Mouse (Mus musculus) layer of hippocampus, postnatal 36 days (tissue): ENCODE data around the gene Scamp1. TPM values are rescaled to one million over a fixed set of nuclear protein-coding genes. Genes with fewer than 3 reads are reported as not detected.

Experiments
- DNase-seq, 2 experiments: peaks; one replicate each; pipeline ENCODE4 v3.0.0; 2022
- total RNA-seq, 2 experiments: library from RNA; stranded (reverse); gene quantifications; 2 replicates each; pipeline ENCODE4 v1.2.3; 2021

Gene Scamp1
- total RNA-seq, 2 experiments from 2014 or later, result 170 to 173 TPM

DNA sequence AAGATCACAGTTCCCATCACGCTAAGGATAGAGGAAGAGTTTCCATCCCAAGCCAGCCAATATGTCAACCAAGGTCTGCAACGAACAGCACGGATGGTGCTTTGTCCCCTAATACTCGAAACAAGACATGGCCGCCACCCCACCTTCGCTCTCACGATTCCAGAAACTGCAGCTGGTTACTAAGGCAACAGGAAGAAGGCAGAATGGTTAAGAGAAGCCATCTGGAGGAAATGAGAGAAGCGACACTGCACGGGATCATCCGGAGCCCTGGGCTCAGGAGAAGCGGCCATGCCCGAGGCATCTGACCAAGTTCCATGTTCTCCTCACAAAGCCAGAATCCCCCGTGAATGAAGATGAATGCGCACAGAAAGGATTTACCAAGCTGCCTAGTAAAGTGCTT, 62.0 kb downstream of the Scamp1 start:
- no peak for DNase-seq

DNA sequence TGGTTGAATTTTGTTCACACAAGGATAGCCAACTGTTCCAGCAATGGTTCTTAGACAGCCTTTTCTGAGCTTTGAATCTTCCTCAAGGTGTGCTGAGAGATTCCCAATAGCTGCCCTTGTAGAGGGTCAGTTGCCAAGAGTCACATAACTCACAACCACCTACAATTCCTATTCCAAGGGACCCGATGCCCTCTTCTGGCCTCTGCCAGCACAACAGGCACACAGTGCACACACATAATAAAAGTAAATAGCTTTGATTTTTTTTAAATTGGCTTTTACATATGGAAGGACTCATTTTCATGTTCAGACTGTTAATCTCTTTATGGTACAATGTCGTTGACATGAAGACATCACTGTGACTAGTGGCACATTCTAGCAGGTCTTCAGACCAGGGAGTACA, 72.9 kb downstream of the Scamp1 start:
- no peak for DNase-seq

DNA sequence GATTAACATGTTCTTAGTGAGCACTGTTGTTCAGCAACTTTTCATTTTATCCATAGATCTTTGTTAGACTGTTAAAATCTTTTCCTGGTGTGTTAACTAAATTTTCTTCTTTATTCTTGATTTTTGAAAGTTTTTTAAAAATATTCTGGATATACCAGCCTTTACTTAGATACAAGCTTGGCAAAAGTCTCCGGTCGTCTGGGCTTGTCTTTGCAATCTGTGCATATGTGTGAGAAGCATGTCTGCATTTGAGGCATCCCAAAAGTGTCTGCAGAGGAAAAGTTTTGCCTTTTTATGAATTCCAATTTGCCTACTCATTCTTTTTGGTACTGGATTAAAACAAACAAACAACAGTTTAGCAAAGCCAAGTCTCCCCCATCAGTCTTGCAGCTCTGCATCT, 73.5 kb downstream of the Scamp1 start:
- no peak for DNase-seq

DNA sequence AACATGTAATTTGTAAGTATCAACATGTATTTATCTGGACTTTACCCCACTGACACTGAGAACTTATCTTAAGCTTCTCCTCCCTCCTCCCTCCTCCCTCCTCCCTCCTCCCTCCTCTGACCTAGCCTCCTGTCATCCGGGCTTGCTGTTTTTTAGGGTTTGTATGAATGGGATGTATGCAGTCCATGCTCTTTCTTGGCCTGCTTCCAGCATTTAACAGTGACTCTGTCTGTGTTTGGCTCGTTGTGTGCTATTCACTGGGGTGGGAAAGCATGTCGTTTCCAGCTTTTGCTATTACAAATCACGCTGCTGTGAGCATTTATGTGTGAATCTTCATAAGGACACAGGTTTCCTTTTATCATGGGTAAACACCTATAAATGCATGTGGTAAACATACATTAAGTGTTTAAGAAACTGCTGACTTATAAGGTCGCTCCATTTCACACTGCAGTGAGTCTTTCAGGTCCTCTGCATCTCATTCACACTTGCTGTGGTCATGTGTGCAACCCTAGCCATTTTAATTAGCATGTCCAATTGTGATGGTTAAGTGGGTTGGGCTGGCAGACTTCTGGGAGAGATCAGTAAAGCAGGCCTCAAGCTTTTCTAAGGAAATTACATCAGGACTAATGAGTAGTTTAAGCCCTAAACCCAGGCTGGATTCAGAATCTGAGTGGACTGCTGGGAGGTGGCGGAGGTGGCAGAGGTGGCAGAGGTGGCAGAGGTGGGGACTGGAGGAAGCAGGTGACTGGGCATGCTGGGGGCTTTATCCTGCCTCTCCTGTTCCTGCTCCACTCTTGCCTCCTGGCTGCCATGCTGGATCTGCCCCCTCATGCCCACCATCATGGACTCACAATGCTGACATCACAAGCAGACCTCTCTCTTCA, 74.2 kb downstream of the Scamp1 start:
- no peak for DNase-seq

DNA sequence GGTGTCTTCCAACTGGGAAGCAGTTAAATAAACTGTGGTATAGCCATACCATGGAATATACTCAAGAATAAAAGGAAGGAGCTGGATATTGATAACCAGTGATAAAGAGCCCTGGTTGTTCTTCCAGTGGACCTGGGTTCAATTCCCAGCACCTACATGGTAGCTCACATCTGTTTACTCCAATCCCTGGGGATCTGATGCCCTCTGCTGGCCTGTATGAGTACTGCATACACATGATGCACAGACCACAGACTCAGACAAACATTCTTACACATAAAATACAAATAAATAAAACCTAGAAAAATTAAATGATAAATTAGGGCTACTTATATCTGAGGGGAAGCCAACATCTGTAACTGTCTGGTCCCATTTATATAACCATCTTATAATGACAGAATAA, 76.8 kb downstream of the Scamp1 start:
- no peak for DNase-seq

DNA sequence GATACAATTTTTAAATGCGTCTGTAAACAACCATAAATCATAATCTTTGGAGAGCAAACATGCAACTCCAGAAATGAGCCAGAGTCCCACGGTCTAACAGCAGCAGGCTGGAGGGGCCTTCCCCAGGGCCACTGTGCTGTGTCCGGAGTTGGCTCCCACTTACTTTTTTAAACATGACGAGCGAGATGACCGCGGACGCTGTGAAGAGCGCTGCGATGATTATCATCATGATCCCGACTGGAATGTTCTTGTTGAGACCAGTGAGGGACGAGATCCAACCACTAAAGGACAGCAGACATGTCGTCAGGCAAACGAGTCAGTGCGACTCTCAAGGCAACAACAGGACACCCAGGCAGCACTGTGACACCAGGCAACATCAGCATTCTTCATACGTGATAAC, 77.7 kb downstream of the Scamp1 start:
- no peak for DNase-seq

DNA sequence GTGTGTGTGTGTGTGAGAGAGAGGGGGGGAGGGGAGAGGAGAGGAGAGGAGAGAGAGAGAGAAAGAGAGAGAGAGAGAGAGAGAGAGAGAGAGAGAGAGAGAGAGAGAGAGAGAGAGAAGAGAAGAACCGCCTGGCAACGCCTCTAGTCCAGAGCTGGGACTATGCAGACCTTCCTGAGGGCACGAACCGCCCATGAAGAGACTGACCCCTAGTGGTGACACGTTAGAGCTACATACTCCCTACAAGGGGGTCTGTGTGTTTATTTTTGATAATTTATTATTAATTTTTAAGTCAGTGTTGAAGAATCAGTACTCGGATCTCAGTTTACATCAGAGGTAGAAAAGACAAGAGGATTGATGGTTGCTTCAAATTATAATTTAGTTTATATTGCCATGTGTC, 80.4 kb downstream of the Scamp1 start:
- no peak for DNase-seq

DNA sequence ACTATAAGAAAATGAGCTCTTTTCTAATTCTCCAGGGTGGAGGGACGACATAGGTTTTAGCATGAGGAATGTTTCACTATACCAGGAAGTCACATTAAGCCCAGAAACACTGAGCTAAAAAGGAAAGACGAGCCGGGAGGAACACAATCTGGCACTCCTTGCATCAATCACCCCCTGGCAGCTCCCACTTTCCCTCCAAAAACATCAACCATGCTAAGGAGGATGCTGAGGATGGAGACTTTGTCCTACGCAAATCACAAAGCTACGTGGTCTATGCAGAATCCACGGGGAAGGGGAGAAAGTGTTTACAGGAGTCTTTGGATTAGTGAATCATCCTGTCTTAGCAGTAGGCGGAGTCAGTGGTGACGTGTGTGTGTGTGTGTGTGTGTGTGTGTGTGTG, 85.8 kb downstream of the Scamp1 start:
- DNase-seq, result no peak

DNA sequence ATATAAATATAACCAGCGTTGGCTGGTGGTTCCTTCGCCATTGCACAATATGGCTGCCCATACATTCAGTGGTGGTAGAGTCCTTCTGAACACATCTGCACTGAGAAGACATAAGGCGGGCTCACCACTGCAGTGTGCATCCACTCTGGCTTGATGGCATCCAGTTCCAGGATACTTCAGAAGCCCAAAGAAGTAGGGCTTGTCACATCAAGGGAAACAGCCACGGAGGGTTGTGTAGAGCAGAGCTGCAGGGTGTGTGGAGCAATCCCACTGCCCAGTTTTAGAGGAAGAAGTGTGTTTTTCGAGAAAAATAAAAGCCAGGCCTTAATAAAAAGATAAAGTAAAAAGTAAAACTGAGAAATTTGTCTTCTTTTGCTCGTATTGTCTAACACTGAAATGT, 87.0 kb downstream of the Scamp1 start:
- no peak for DNase-seq

DNA sequence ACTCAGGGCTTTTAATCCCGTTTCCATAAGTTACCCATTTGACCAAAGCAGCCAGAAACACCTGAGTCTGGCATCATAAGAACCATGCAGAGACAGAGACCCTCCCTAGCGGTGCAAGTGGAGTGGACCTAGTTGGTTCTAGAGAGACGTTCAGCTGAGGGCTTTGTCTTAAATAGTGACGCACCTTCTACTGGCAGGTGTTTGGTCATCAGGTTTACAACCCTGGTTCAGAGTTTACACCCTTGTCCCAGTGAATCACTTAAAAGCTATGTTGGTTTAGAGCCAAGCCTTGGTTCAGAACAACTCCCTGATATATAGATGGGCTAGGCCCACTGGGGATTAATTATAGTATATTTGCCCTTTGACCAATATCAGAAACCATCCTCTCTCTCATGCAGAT, 92.4 kb downstream of the Scamp1 start:
- DNase-seq, result no peak

DNA sequence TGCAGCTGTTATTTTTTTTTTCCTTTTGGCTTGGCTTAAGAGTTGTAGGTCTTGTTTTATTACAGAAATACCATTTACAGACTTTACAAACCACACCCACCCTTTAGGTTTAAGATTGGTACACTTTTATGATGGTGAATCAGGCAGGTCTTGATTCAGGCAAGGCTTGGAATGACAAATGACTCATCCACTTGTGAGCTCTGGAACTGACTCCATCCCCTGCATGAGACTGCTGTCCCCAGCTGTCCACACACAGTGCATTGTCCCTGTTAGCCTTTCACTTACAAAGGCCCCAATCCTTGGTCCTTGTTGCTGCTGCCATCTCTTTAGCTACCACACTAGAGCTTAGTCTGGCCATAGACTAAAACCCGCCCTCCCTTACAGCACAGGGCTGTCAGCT, 95.3 kb downstream of the Scamp1 start:
- DNase-seq, result no peak

DNA sequence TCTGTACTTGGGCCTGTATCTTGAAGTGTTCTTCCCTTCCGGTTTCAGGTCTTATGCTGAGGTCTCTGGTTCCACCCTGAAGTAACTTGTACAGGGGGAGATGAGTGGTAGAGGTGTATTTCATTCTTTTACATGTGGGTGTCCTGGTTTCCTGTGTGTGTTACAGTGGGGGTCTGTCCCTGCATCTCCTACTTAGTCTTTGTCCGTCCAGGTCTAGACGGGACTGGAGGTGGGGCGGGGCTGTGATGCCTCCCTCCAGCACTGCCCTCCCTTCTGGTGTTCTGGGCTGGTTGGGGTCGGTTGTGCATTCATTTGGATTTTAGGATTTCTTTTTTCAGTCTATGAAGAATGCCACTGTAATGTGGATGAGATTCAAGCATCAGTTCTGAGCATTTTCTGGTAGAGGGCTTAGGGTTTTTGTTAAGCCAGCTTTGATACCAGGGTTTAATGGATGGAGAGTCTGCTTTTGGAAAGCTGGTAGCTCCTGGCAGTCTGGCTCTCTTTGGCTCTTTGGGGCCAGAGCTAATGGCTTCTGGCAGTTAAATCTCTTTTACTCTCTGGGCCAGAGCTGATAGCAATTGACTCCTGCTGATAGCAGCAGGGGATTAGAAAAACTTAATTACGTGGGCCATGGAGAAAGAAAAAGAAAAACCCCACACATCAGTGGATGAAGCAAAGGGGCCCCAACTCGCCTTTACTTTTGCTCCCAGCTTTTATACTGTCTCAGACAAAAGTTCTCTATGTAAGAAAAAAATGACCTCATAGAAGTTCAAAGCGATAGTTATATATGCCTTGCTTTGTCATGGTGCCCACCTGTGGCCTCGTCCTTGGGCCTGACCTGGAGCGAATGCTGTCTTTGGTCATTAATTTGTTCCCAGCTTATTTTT, 97.2 kb downstream of the Scamp1 start:
- no peak for DNase-seq

DNA sequence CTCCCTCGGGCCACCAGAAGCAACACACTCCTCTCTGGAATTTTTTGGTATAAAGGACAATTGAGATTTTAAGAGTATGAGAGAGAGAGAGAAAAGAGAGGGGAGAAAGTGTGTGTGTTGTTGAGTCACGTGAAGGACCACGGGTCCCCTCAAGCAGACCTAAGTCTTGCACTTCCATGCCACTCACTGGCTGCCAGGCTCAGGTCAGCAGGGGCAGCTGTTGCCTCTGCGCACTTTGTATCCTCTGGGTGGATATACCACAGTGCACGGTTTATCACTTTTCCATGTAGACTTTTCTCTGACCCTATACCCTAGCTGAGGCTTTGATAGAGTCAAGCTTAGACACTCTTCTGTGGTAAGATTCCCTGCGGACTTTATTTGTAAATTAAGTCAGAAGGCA, 100.0 kb downstream of the Scamp1 start:
- DNase-seq, result no peak

DNA sequence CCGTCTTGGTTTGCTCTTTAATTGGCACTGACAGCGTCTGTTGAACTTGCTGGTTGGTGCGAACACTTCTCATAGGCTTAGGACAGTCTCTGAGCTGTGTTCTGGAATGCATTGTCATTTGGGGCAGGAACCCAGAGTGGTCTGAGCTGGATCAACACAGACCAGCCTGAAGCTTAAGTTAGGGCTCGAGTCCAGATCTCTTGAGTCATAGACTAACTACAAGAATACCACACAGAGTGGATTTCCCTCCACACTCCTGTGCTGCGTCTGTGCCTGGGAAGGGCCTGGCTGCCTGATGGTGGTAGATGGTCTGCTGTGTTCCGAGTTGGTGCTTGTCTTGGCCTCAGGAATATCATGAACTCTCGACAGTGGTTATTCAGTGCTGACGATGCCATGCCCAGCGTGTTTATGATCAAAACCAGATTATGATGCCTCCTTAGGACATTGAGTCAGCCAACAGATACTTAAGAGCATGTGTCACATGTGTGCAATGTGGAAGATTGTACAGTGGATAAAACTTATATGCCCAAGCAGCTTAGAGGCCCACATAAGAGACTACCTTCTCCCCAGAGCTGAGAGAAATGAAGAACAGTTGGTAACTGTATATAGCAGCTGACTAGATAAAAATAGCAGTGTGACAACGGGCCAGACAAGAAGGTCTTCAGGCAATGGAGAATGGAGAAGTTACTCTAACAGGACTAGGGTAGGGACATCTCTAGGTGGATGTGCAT, 100.8 kb downstream of the Scamp1 start:
- no peak for DNase-seq

DNA sequence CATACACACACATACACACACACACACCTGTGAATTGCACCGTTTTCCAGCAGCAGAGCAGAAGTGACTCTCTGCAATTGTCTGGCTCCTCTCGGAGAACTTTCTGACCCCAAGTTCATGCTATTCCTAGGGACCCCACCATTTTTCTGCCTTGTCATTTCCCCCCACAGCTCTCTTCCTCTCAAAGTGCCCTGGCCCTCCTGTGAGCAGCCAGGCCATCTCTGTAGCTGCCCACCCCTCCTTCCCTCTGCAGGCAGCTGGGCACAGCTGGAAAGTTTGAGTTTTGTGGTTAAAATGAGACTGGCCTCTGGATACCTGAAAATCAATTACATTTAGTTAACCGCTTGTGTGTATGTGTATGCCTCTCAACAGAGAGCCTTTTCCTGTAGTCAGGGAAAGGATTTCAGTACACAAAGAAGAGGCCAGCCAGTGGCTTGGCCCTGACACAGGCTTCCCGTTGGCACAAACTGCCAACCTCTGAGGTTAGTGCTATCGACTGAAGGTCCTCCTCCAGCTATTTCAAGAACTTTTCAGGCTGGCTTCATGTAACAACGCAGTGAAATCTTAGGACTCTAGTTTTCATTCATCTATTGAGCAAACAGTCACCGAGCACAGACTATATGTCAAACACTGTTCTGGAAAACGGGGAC, 102.2 kb downstream of the Scamp1 start:
- no peak for DNase-seq

DNA sequence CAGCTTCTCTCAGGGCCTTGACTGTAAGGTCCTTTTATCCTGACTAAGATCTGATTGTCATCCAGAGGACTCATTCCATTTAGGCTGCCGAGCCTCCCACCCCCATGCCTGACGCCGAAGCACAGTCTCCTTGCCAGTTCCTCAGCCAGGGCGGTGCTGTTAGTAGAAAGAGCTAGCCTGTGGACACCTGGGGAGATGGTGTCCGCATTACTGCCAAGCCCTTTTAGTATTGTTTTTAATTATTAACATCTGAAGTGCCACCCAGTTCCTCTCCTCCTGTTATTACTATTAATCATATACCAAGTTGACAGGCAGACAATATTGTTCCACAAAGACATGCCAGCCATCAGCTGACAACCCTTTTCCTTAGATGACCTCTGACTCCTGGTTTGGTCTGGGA, 103.6 kb downstream of the Scamp1 start:
- DNase-seq, result no peak

DNA sequence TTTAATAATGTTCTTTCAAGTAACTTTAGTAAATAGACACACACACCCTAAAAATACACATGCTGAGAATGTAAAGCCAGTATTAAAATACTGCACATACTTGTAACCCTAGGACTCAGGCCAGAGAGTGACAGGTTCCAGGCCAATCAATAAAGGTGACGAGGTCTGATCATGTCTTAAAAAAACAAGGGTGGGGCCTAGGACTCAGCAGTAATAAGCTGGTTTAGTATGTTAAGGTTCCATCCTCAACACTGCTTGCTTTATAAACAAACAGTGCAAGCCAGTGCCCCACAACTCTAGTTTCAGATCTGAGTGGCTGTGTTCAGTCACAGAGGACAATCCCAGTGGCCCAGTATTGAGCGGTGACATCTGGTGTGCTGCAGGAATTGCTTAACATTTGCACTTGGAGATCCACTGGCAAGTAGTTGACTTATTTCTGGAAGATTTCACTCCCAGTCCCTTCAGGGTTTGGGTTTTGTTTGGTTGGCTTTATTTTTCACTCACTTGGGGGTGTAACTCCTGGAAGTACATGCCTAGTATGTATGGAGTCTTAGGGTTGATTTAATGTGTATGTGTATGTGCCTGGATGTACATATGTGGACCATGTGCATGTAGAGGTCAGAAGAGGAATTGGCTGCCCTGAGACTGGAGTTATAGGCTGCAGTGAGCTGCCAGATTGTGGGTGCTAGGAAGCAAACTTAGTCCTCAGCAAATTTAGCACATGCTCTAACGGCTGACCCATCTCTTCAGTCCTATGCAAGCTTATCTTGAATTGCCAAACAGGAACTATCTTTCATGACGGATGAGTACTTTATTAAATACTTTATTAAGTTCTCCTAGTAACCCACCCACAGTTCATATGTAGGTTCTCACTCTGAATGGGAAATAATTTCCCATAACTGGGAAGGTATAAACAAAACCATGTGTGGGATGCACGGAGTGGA, 104.9 kb downstream of the Scamp1 start:
- DNase-seq, result no peak

DNA sequence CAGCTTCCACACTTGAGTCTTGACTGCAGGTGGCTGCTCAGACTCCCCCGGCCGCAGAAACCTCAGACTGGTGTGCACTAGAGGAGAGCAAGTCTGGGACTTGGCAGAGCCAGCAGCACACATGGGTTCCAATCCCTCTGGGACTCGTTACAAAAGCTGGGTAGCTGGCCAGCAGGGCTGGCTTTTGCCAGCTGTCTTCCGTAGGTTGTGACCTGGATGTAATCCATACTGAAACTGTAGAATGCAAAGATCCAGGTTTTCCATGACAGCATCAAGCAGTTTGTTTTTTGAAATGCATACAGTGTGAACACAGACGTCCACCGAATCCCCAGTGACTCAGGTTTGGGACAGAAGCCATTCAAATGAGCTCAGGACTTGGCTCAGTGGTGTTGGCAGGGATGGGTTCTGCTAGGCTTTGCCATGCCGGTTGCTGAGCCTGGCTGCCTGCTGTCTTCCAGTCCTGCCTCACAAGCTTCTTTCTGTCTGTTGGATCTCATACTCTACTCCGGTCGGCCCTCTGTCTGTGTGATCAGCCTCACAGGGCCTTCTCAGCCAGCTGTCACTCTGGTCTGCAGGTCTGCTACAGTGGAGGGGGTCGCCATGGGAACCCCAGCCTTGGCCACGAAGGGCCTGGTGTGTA, 107.1 kb downstream of the Scamp1 start:
- DNase-seq, result peak; percentile 75 to 79

DNA sequence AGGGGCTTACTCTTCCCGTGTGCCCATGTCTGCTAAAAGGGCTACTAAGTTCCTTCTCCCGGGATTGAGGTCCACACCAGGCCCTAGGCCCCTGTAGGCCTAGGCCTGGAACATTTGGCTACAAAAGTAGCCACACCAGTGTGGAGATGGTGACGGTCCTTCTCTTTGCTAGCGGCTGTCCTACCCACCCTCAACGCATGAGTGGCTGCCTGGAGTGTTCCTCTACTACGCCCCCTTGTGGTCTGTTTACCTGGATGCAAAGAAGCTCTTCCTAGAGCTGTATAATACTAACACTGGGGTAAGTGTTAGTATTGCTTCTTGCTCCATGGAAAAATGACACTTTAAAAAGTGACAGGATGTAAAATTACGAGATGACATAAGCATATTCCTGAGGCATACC, 108.5 kb downstream of the Scamp1 start:
- peak in 1 of 2 experiments; percentile 40 for DNase-seq

DNA sequence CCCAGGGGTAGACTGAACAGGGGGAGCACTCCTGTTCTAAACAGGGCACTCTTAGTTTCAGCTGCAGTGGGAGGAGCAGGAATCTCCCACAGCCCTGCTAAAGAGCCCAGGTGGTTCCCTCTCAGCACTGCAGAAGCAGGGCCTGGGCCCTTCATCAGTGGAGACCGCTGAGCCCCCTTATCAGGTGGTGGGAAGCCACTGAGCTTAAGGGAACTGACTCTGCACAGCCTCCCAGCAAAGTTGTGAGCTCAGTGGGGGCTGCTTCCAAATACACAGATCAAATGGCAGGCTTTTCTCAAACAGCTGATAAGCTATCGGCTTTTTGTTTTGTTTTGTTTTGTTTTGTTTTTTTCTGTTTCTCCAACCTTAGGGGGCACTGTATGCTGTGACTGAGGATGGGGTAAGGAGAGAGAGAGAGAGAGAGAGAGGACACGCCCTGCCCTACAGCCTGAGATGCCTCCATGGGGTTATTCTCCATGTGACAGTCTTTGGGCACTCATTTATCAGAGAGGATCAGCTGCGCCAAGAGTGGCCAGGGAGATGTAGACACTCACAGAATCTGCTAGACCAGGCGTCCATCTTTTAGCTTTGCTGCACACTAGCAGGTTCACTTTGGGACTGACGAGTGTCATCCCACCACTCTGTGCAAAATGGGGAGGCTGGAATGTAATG, 110.1 kb downstream of the Scamp1 start:
- DNase-seq, result no peak
